Comparison of ENCODE assay signal across 30 mouse cellular contexts in the genomic region with DNA sequence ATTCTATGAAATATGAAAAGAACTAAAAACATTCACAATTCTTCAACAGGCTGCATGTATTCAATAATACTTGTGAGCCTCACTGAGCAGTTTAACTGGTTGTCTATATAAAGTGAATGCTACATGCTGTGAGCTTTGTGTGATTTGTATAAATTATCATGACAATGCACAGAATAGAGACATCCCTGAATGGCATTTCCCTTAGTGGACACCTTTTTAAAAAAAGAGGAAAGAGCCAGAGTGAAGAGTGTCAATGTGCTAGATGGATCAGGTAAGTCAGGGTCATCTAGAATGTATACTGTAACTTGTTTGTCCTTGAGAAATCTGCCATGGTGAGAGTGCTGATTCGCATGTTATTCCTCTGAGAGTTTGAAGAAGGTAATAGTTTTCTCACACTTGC.
"Had no signal": no experiment of that assay in that cellular context is flagged by ENCODE, and none has a peak within 500 bp of the region (broad histone marks: within the 10 kb centered on the region; RNA-seq: fewer than 3 reads in every experiment).

No protein-coding gene starts in this region.

- H3K9me3 ChIP-seq: heart, embryonic 12.5 days; heart, embryonic 13.5 days; heart, embryonic 15.5 days; hindbrain, embryonic 10.5 days; hindbrain, embryonic 12.5 days; hindbrain, embryonic 13.5 days; hindbrain, embryonic 15.5 days; intestine, embryonic 15.5 days; kidney, embryonic 15.5 days had no signal

- H3K36me3 ChIP-seq: heart, embryonic 12.5 days; heart, embryonic 13.5 days; heart, embryonic 15.5 days; hindbrain, embryonic 10.5 days; hindbrain, embryonic 12.5 days; hindbrain, embryonic 13.5 days; hindbrain, embryonic 15.5 days; intestine, embryonic 15.5 days; kidney, embryonic 15.5 days had no signal

- H3K27ac ChIP-seq: heart, embryonic 13.5 days; heart, embryonic 15.5 days; hindbrain, embryonic 10.5 days; hindbrain, embryonic 12.5 days; hindbrain, embryonic 13.5 days; hindbrain, embryonic 14.5 days; hindbrain, embryonic 15.5 days; hindbrain, postnatal 0 days; intestine, embryonic 15.5 days; kidney, embryonic 15.5 days; kidney, postnatal 0 days; layer of hippocampus, adult 2 months; left cerebral cortex, adult 2 months had no signal

- H3K4me3 ChIP-seq: heart, embryonic 12.5 days; heart, embryonic 13.5 days; heart, embryonic 15.5 days; hindbrain, embryonic 10.5 days; hindbrain, embryonic 12.5 days; hindbrain, embryonic 13.5 days; hindbrain, embryonic 15.5 days; intestine, embryonic 15.5 days; kidney, embryonic 15.5 days; layer of hippocampus, adult 2 months; left cerebral cortex, adult 2 months had no signal

- DNase-seq: heart, postnatal 10 days; heart, postnatal 14 days; heart, postnatal 36 days; heart, postnatal 4 days; kidney, adult 11 months; kidney, adult 18-20 months; kidney, adult 2 months; kidney, adult 8-10 months; kidney, adult 9 months; kidney, postnatal 10 days; kidney, postnatal 14 days; kidney, postnatal 25 days; kidney, postnatal 36 days; kidney, postnatal 4 days; layer of hippocampus, adult 9-11 months; layer of hippocampus, postnatal 36 days had no signal

- H3K27me3 ChIP-seq: heart, embryonic 12.5 days; heart, embryonic 13.5 days; heart, embryonic 15.5 days; hindbrain, embryonic 12.5 days; hindbrain, embryonic 13.5 days; hindbrain, embryonic 15.5 days; intestine, embryonic 15.5 days; kidney, embryonic 15.5 days had no signal

- H3K9ac ChIP-seq: heart, embryonic 12.5 days; heart, embryonic 13.5 days; heart, embryonic 15.5 days; hindbrain, embryonic 12.5 days; hindbrain, embryonic 13.5 days; hindbrain, embryonic 14.5 days; hindbrain, embryonic 15.5 days; intestine, embryonic 15.5 days; kidney, embryonic 15.5 days had no signal

- H3K4me1 ChIP-seq: heart, embryonic 12.5 days; heart, embryonic 15.5 days; hindbrain, embryonic 12.5 days; hindbrain, embryonic 13.5 days; hindbrain, embryonic 15.5 days; intestine, embryonic 15.5 days; kidney, embryonic 15.5 days had no signal
